ENCODE assay signal across 27 mouse cellular contexts in genomic region chr14:13029794-13030193, GRCm38 (mm10).
"Had no signal": no experiment of that assay in that cellular context is flagged by ENCODE, and none has a peak within 500 bp of the region (broad histone marks: within the 10 kb centered on the region; RNA-seq: fewer than 3 reads in every experiment).

No protein-coding gene starts in this region.

- H3K27me3 ChIP-seq: limb, embryonic 12.5 days; limb, embryonic 13.5 days; limb, embryonic 15.5 days; liver, embryonic 12.5 days; liver, embryonic 13.5 days; liver, embryonic 15.5 days; lung, embryonic 15.5 days; megakaryocyte, embryonic 14.5 days; midbrain, embryonic 12.5 days; midbrain, embryonic 13.5 days; midbrain, embryonic 15.5 days; neural tube, embryonic 12.5 days had no signal

- DNase-seq: left cerebral cortex, postnatal 4 days; liver; liver, embryonic 13.5 days; liver, postnatal 0 days; lung, adult 18-20 months; lung, adult 2 months; lung, embryonic 14.5 days; lung, postnatal 10 days; lung, postnatal 14 days; lung, postnatal 36 days; lung, postnatal 4 days; midbrain, embryonic 14.5 days had no signal

- H3K4me3 ChIP-seq: limb, embryonic 10.5 days; limb, embryonic 12.5 days; limb, embryonic 13.5 days; limb, embryonic 15.5 days; liver, embryonic 12.5 days; liver, embryonic 13.5 days; liver, embryonic 15.5 days; lung, embryonic 15.5 days; megakaryocyte, embryonic 14.5 days; midbrain, embryonic 10.5 days; midbrain, embryonic 12.5 days; midbrain, embryonic 13.5 days; midbrain, embryonic 15.5 days; neural tube, embryonic 12.5 days had no signal

- H3K4me2 ChIP-seq: limb, embryonic 12.5 days; limb, embryonic 13.5 days; limb, embryonic 15.5 days; liver, embryonic 11.5 days; liver, embryonic 12.5 days; liver, embryonic 13.5 days; liver, embryonic 15.5 days; lung, embryonic 14.5 days; lung, embryonic 15.5 days; midbrain, embryonic 11.5 days; midbrain, embryonic 12.5 days; midbrain, embryonic 13.5 days; midbrain, embryonic 15.5 days; neural tube, embryonic 12.5 days had no signal

- H3K36me3 ChIP-seq: limb, embryonic 10.5 days; limb, embryonic 12.5 days; limb, embryonic 13.5 days; limb, embryonic 15.5 days; liver, embryonic 12.5 days; liver, embryonic 13.5 days; liver, embryonic 15.5 days; lung, embryonic 15.5 days; midbrain, embryonic 10.5 days; midbrain, embryonic 12.5 days; midbrain, embryonic 13.5 days; midbrain, embryonic 15.5 days; neural tube, embryonic 12.5 days had no signal
